Mouse (Mus musculus) kidney, embryonic 15.5 days (tissue): ENCODE data around the gene Dlx3. TPM values are rescaled to one million over a fixed set of nuclear protein-coding genes. Genes with fewer than 3 reads are reported as not detected.
A peak's percentile ranks its signal among the peaks of the same experiment; 100 is the strongest.

Experiments
- ATAC-seq: fragments of 200-750 bp; cut with Nextera tagmentation; replicated peaks from 2 replicates; pipeline ENCODE4 v1.8.0; 2017; ENCODE audit warnings: moderate TSS enrichment; ENCODE audit not compliant: low FRiP score
- H3K27ac ChIP-seq: fragments of 300-500 bp; sonication (generic); 2 replicates; pipeline ENCODE4 v1.5.1; 2015; ENCODE audit warnings: mild to moderate bottlenecking, inconsistent platforms
- H3K27me3 ChIP-seq: fragments of 300-500 bp; sonication (generic); 2 replicates; pipeline ENCODE4 v1.6.1; 2015; ENCODE audit warnings: inconsistent platforms
- H3K36me3 ChIP-seq: fragments of 300-500 bp; sonication (generic); 2 replicates; pipeline ENCODE4 v1.6.1; 2015; ENCODE audit warnings: inconsistent platforms
- H3K4me1 ChIP-seq: fragments of 300-500 bp; sonication (generic); 2 replicates; pipeline ENCODE4 v1.6.1; 2015; ENCODE audit warnings: inconsistent platforms
- H3K4me2 ChIP-seq: fragments of 300-500 bp; sonication (generic); 2 replicates; pipeline ENCODE4 v1.6.1; 2015; ENCODE audit warnings: moderate library complexity, mild to moderate bottlenecking, inconsistent platforms
- H3K4me3 ChIP-seq: fragments of 300-500 bp; sonication (generic); replicated peaks from 2 replicates; pipeline ENCODE4 v1.5.1; 2015; ENCODE audit warnings: mild to moderate bottlenecking, inconsistent platforms
- H3K9ac ChIP-seq: fragments of 300-500 bp; sonication (generic); 2 replicates; pipeline ENCODE4 v1.6.1; 2015; ENCODE audit warnings: mild to moderate bottlenecking, inconsistent platforms
- H3K9me3 ChIP-seq: fragments of 300-500 bp; sonication (generic); replicated peaks from 2 replicates; pipeline ENCODE4 v1.6.1; 2016; ENCODE audit warnings: inconsistent platforms
- WGBS: fragments of 180-500 bp; shearing (Covaris S2); methylation state at CpG from one replicate; pipeline ENCODE4 v1.1.7; 2015; ENCODE audit warnings: mixed read lengths; 5-methylcytosine and 5-hydroxymethylcytosine counted together
- polyA plus RNA-seq: library from polyadenylated mRNA; unstranded; fragments of >200 nt; fragmentation: Nextera tagmentation; extraction: Ambion mirVana; gene quantifications from 2 replicates; pipeline ENCODE4 v1.2.1, GENCODE M21; 2015

The Dlx3 gene
- polyA plus RNA-seq, 1 experiment from 2014 or later = 0.78 TPM

- Histone ChIP-seq H3K4me1 (peaks cover 9% of the 10 kb centered on the region; the same call in 1 of the 2 replicates), H3K4me2 (no peak overlapping the region), H3K27me3 (peaks cover 50% of the 10 kb centered on the region), H3K9ac (no peak overlapping the region), H3K36me3 (no peaks in the 10 kb centered on the region), H3K4me3 (no peak overlapping the region), H3K27ac (no peak overlapping the region), H3K9me3 (no peaks in the 10 kb centered on the region)
- no peak for ATAC-seq
- 58% methylated on average over 6 of the region's 6 CpGs for WGBS
Measured at GRCm38 (mm10) chr11:95133321-95133720, 13.4 kb downstream of the Dlx3 start.

GRCm38 (mm10) chr11:95137281-95137680, 17.4 kb downstream of the Dlx3 start:
- no peak for ATAC-seq
- WGBS = 15% methylated on average over 6 of the region's 6 CpGs
- Histone ChIP-seq H3K4me3 (no peak overlapping the region), H3K9me3 (no peaks in the 10 kb centered on the region), H3K4me1 (peaks cover 16% of the 10 kb centered on the region), H3K9ac (no peak overlapping the region), H3K36me3 (no peaks in the 10 kb centered on the region), H3K27ac (no peak overlapping the region), H3K4me2 (no peak overlapping the region), H3K27me3 (peaks cover 69% of the 10 kb centered on the region)

GRCm38 (mm10) chr11:95139871-95140270, 20.0 kb downstream of the Dlx3 start:
- H3K4me1 ChIP-seq = peaks cover 27% of the 10 kb centered on the region
- no peak overlapping the region for H3K27ac ChIP-seq
- ATAC-seq = no peak
- peaks cover 89% of the 10 kb centered on the region for H3K27me3 ChIP-seq
- no peak overlapping the region for H3K4me3 ChIP-seq
- H3K9ac ChIP-seq = no peak overlapping the region
- no peaks in the 10 kb centered on the region for H3K9me3 ChIP-seq
- H3K4me2 ChIP-seq = no peak overlapping the region
- 46% methylated on average over 5 of the region's 5 CpGs for WGBS
- H3K36me3 ChIP-seq = no peaks in the 10 kb centered on the region

GRCm38 (mm10) chr11:95142258-95142657, 22.3 kb downstream of the Dlx3 start:
- ATAC-seq = no peak
- 15% methylated on average over 10 of the region's 10 CpGs for WGBS
- no peak overlapping the region for H3K4me2 ChIP-seq
- no peaks in the 10 kb centered on the region for H3K36me3 ChIP-seq
- H3K9me3 ChIP-seq = no peaks in the 10 kb centered on the region
- no peak overlapping the region for H3K4me3 ChIP-seq
- H3K27me3 ChIP-seq = peaks cover 100% of the 10 kb centered on the region
- H3K9ac ChIP-seq = no peak overlapping the region
- H3K4me1 ChIP-seq = peaks cover 40% of the 10 kb centered on the region
- H3K27ac ChIP-seq = no peak overlapping the region

GRCm38 (mm10) chr11:95142980-95143575, 23.2 kb downstream of the Dlx3 start:
- ATAC-seq = no peak
- peak overlapping the region; percentile 19; the same call in 1 of the 2 replicates for H3K4me3 ChIP-seq
- H3K36me3 ChIP-seq = no peaks in the 10 kb centered on the region
- 2% methylated on average over 39 of the region's 39 CpGs for WGBS
- H3K9me3 ChIP-seq = no peaks in the 10 kb centered on the region
- H3K4me1 ChIP-seq = peaks cover 40% of the 10 kb centered on the region
- H3K27me3 ChIP-seq = peaks cover 100% of the 10 kb centered on the region
- no peak overlapping the region for H3K27ac ChIP-seq
- H3K4me2 ChIP-seq = peak overlapping the region; percentile 39
- H3K9ac ChIP-seq = no peak overlapping the region

GRCm38 (mm10) chr11:95143663-95144062, 23.7 kb downstream of the Dlx3 start:
- Histone ChIP-seq H3K9me3 (no peaks in the 10 kb centered on the region), H3K4me3 (no peak overlapping the region), H3K27me3 (peaks cover 100% of the 10 kb centered on the region), H3K4me1 (peaks cover 40% of the 10 kb centered on the region), H3K27ac (no peak overlapping the region), H3K9ac (no peak overlapping the region), H3K36me3 (no peaks in the 10 kb centered on the region), H3K4me2 (no peak overlapping the region)
- no peak for ATAC-seq
- WGBS = 4% methylated on average over 4 of the region's 4 CpGs

- Histone ChIP-seq H3K27me3 (peaks cover 100% of the 10 kb centered on the region), H3K9me3 (no peaks in the 10 kb centered on the region), H3K36me3 (no peaks in the 10 kb centered on the region), H3K9ac (no peak overlapping the region), H3K4me2 (peak overlapping the region; percentile 92), H3K4me1 (peaks cover 37% of the 10 kb centered on the region), H3K4me3 (peak overlapping the region; percentile 49), H3K27ac (no peak overlapping the region)
- WGBS = 4% methylated on average over 9 of the region's 9 CpGs
- ATAC-seq = no peak
Measured at GRCm38 (mm10) chr11:95144091-95144945, 24.4 kb downstream of the Dlx3 start.

GRCm38 (mm10) chr11:95144946-95145483, 25.1 kb downstream of the Dlx3 start:
- peaks cover 40% of the 10 kb centered on the region for H3K4me1 ChIP-seq
- peak overlapping the region; percentile 92 for H3K4me2 ChIP-seq
- no peak overlapping the region for H3K27ac ChIP-seq
- H3K4me3 ChIP-seq = peak overlapping the region; percentile 49
- no peaks in the 10 kb centered on the region for H3K36me3 ChIP-seq
- no peak overlapping the region for H3K9ac ChIP-seq
- no peaks in the 10 kb centered on the region for H3K9me3 ChIP-seq
- under 1% methylated on average over 34 of the region's 34 CpGs for WGBS
- peaks cover 100% of the 10 kb centered on the region for H3K27me3 ChIP-seq
- no peak for ATAC-seq

- under 1% methylated on average over 48 of the region's 48 CpGs for WGBS
- ATAC-seq = 0 out of 2 replicates have a peak, but pooled peaks have one; percentile 27
- Histone ChIP-seq H3K36me3 (no peaks in the 10 kb centered on the region), H3K27ac (no peak within 1 kb of the TSS), H3K4me2 (peak within 1 kb of the TSS; percentile 92), H3K4me3 (peak within 1 kb of the TSS; percentile 49), H3K9me3 (no peaks in the 10 kb centered on the region), H3K9ac (0 out of 2 replicates have a peak within 1 kb of the TSS, but pooled peaks have one; percentile 3), H3K4me1 (peaks cover 49% of the 10 kb centered on the region), H3K27me3 (peaks cover 100% of the 10 kb centered on the region)
Measured at GRCm38 (mm10) chr11:95145851-95146403, 26.0 kb downstream of the Dlx3 start, which contains the start of gene Dlx4. Gene Dlx4 (minus strand): TSS chr11:95146263.

- Histone ChIP-seq H3K27ac (no peak overlapping the region), H3K36me3 (no peaks in the 10 kb centered on the region), H3K9me3 (no peaks in the 10 kb centered on the region), H3K4me1 (peaks cover 43% of the 10 kb centered on the region), H3K4me3 (no peak overlapping the region), H3K9ac (no peak overlapping the region), H3K4me2 (no peak overlapping the region), H3K27me3 (peaks cover 100% of the 10 kb centered on the region)
- no peak for ATAC-seq
- WGBS = 2% methylated on average over 9 of the region's 9 CpGs
Measured at GRCm38 (mm10) chr11:95148754-95149153, 28.8 kb downstream of the Dlx3 start.

GRCm38 (mm10) chr11:95149462-95150268, 29.7 kb downstream of the Dlx3 start:
- 0 out of 2 replicates have a peak overlapping the region, but pooled peaks have one; percentile 11 for H3K4me3 ChIP-seq
- no peaks in the 10 kb centered on the region for H3K9me3 ChIP-seq
- no peak overlapping the region for H3K9ac ChIP-seq
- no peaks in the 10 kb centered on the region for H3K36me3 ChIP-seq
- H3K27me3 ChIP-seq = peaks cover 99% of the 10 kb centered on the region
- no peak overlapping the region for H3K27ac ChIP-seq
- WGBS = 2% methylated on average over 27 of the region's 27 CpGs
- H3K4me1 ChIP-seq = peaks cover 43% of the 10 kb centered on the region
- 0 out of 2 replicates have a peak overlapping the region, but pooled peaks have one; percentile 4 for H3K4me2 ChIP-seq
- no peak for ATAC-seq
